Mouse (Mus musculus) heart, adult 2 months (tissue): ENCODE measurements at regions not wholly inside any gene's neighbourhood (a gene's known extent, or its start where the extent isn't known, plus 50 kb on each side); places are given as distances from the start of the nearest gene placed in this dataset.

Experiments
- CTCF ChIP-seq: fragments of 200-600 bp; IDR thresholded peaks from 2 replicates; pipeline ENCODE4 v1.8.1; 2022; ENCODE audit warnings: antibody characterized with exemption, mild to moderate bottlenecking, moderate library complexity
- POLR2A ChIP-seq: fragments of 200-500 bp; IDR thresholded peaks from 2 replicates; pipeline ENCODE4 v1.6.1; 2011; ENCODE audit warnings: mild to moderate bottlenecking, low read depth, low read length, control low read depth; ENCODE audit not compliant: insufficient read depth

- no peak for TF ChIP-seq CTCF
- no peak for TF ChIP-seq POLR2A
Measured at GRCm38 (mm10) chr10:66900781-66901180, 195.1 kb upstream of the Jmjd1c start.
